ENCODE assay signal across 7 mouse cellular contexts in genomic region chr4:47351386-47352049, GRCm38 (mm10). TPM values are rescaled to one million over a fixed set of nuclear protein-coding genes. Genes with fewer than 3 reads are reported as not detected.
A peak's percentile ranks its signal among the peaks of the same experiment; 100 is the strongest.
DNase-seq lines count a peak whose midpoint lies in the region; ATAC-seq and TF ChIP-seq lines count a peak whose summit lies in the region.

No protein-coding gene starts in this region.

- H3K4me2 ChIP-seq in heart, embryonic 16.5 days (ENCODE audit: low read depth, low read length), result peak overlapping the region; percentile 94

- H3K4me1 ChIP-seq in MEL (ENCODE audit: control insufficient read depth in 1 of 2, insufficient read depth in 2 of 2, low read length in 2 of 2), result peaks cover 0 to 5% of the 10 kb centered on the region in 2 experiments; a peak in 2 of 4 replicates
- H3K4me1 ChIP-seq in cortical plate, adult 2 months (ENCODE audit: control insufficient read depth, insufficient read depth, low read length), result no peaks in the 10 kb centered on the region
- peaks cover 15% of the 10 kb centered on the region for H3K4me1 ChIP-seq in heart, embryonic 16.5 days (ENCODE audit: control insufficient read depth, insufficient read depth, low read length)

- TF ChIP-seq RAD21 in MEL (IDR thresholded peaks at IDR 0.05; ENCODE audit: low read depth, low read length), result peak; percentile 89

- peak overlapping the region; percentile 59 for H3K9ac ChIP-seq in MEL (ENCODE audit: control insufficient read depth, low read depth, low read length, poor library complexity, severe bottlenecking)
- peak overlapping the region; percentile 81 for H3K9ac ChIP-seq in heart, embryonic 16.5 days (ENCODE audit: low read length)

- WGBS in heart, embryonic 16.5 days, result 26% methylated on average over 9 of the region's 9 CpGs

- H3K27ac ChIP-seq in MEL (ENCODE audit: control insufficient read depth, low read depth, low read length), result no peak overlapping the region
- H3K27ac ChIP-seq in cortical plate, adult 2 months (ENCODE audit: insufficient read depth, low read length), result no peak overlapping the region
- peak overlapping the region; percentile 12; the same call in 1 of the 2 replicates for H3K27ac ChIP-seq in heart, embryonic 16.5 days (ENCODE audit: low read length)

- TF ChIP-seq CTCF in MEL (IDR thresholded peaks at IDR 0.05 in 2 of 3, conservative IDR thresholded peaks at IDR 0.05 in 1 of 3; ENCODE audit: control insufficient read depth in 1 of 3, insufficient read depth in 1 of 3, low read depth in 2 of 3, low read length in 3 of 3, poor library complexity in 1 of 3, severe bottlenecking in 1 of 3), result peak; percentile 71 to 92 (median 79)
- peak; percentile 56 for TF ChIP-seq CTCF in cortical plate, adult 2 months (IDR thresholded peaks at IDR 0.05; ENCODE audit: extremely low read depth, insufficient read depth, low read length)

- H3K36me3 ChIP-seq in MEL (ENCODE audit: control insufficient read depth in 1 of 2, insufficient read depth in 2 of 2, low read length in 2 of 2), result peaks cover 0 to 8% of the 10 kb centered on the region in 2 experiments; a peak in 2 of 4 replicates
- no peaks in the 10 kb centered on the region for H3K36me3 ChIP-seq in heart, embryonic 16.5 days (ENCODE audit: control insufficient read depth, insufficient read depth)

- ATAC-seq in heart, embryonic 16.5 days (replicated peaks; ENCODE audit: extremely low read depth, insufficient read depth, low FRiP score), result no peak

- DNase-seq in CD4-positive helper T cell, adult 2 months (ENCODE audit: low read depth, low spot score), result peak; percentile 88
- peak; percentile 90 for DNase-seq in MEL (ENCODE audit: low read depth, low spot score)
- DNase-seq in kidney, postnatal 25 days, result peak; percentile 55 to 85
- DNase-seq in lung, postnatal 36 days, result peak; percentile 65
- peak; percentile 56 for DNase-seq in skeletal muscle tissue, adult 2 months (ENCODE audit: low read depth, low spot score)

- H3K79me2 ChIP-seq in MEL (ENCODE audit: control insufficient read depth, insufficient read depth, low read length, poor library complexity), result peaks cover 10% of the 10 kb centered on the region

- no peaks in the 10 kb centered on the region for H3K9me3 ChIP-seq in MEL (replicated peaks; ENCODE audit: insufficient read depth, low read length)
- H3K9me3 ChIP-seq in heart, embryonic 16.5 days (replicated peaks; ENCODE audit: control insufficient read depth, low read length), result no peaks in the 10 kb centered on the region

- no peaks in the 10 kb centered on the region for H3K27me3 ChIP-seq in MEL (ENCODE audit: control insufficient read depth in 1 of 2, insufficient read depth in 2 of 2, low read length in 2 of 2)
- H3K27me3 ChIP-seq in heart, embryonic 16.5 days (ENCODE audit: control insufficient read depth, insufficient read depth, low read length), result 0 out of 2 replicates have a peak, but pooled peaks cover 2% of the 10 kb centered on the region

- H3K4me3 ChIP-seq in MEL (ENCODE audit: control insufficient read depth in 1 of 2, insufficient read depth in 1 of 2, low read depth in 2 of 2, low read length in 2 of 2), result peak overlapping the region; percentile 73 to 94
- no peak overlapping the region for H3K4me3 ChIP-seq in cortical plate, adult 2 months (ENCODE audit: insufficient read depth, low read length)
- H3K4me3 ChIP-seq in heart, embryonic 16.5 days (ENCODE audit: low read length), result peak overlapping the region; percentile 97

- TF ChIP-seq POLR2A in MEL (IDR thresholded peaks at IDR 0.05; ENCODE audit: control insufficient read depth in 1 of 2, insufficient read depth in 1 of 2, low read depth in 1 of 2, low read length in 2 of 2, poor library complexity in 1 of 2), result no peak
- no peak for TF ChIP-seq POLR2A in cortical plate, adult 2 months (IDR thresholded peaks at IDR 0.05; ENCODE audit: extremely low read depth, insufficient read depth, low read length)

- TF ChIP-seq EP300 in MEL (IDR thresholded peaks at IDR 0.05; ENCODE audit: low read depth in 1 of 2, low read length in 2 of 2), result no peak

TF ChIP-seq in MEL, 35 proteins besides CTCF, POLR2A, EP300 and RAD21:
- TF ChIP-seq NRF1 (IDR thresholded peaks at IDR 0.05; ENCODE audit: insufficient read depth, low read depth, low read length, poor library complexity, severe bottlenecking) (no peak), BHLHE40 (IDR thresholded peaks at IDR 0.05; ENCODE audit: borderline replicate concordance, low read depth, low read length) (no peak), CHD2 (IDR thresholded peaks at IDR 0.05; ENCODE audit: low read length) (no peak), USF2 (IDR thresholded peaks at IDR 0.05; ENCODE audit: borderline replicate concordance in 1 of 2, insufficient read depth in 1 of 2, low read depth in 1 of 2, low read length in 2 of 2) (no peak), MAX (IDR thresholded peaks at IDR 0.05; ENCODE audit: low read length) (no peak; the same call in 1 of the 2 replicates), MXI1 (IDR thresholded peaks at IDR 0.05; ENCODE audit: low read depth, low read length) (peak; percentile 27; the same call in 1 of the 2 replicates), GATA1 (IDR thresholded peaks at IDR 0.05; ENCODE audit: low read depth, low read length) (no peak), MEF2A (IDR thresholded peaks at IDR 0.05; ENCODE audit: extremely low read depth, insufficient replicate concordance, low read depth, low read length, poor library complexity, severe bottlenecking) (no peak), CHD1 (IDR thresholded peaks at IDR 0.05; ENCODE audit: low read depth, low read length) (no peak), ZKSCAN1 (IDR thresholded peaks at IDR 0.05; ENCODE audit: low read depth, low read length) (no peak), JUND (IDR thresholded peaks at IDR 0.05; ENCODE audit: low read depth, low read length) (no peak), ZNF384 (IDR thresholded peaks at IDR 0.05; ENCODE audit: low read depth, low read length) (no peak), ZMIZ1 (IDR thresholded peaks at IDR 0.05; ENCODE audit: low read depth, low read length) (no peak), MAZ (IDR thresholded peaks at IDR 0.05; ENCODE audit: low read depth, low read length) (peak; percentile 75), UBTF (IDR thresholded peaks at IDR 0.05; ENCODE audit: borderline replicate concordance, insufficient read depth, low read depth, low read length) (no peak), SMC3 (IDR thresholded peaks at IDR 0.05; ENCODE audit: low read depth, low read length) (peak; percentile 93), POLR2AphosphoS2 (IDR thresholded peaks at IDR 0.05; ENCODE audit: low read length) (no peak), TAL1 (IDR thresholded peaks at IDR 0.05; ENCODE audit: low read length) (no peak), ETS1 (IDR thresholded peaks at IDR 0.05; ENCODE audit: low read depth, low read length) (no peak), RCOR1 (IDR thresholded peaks at IDR 0.05; ENCODE audit: low read depth, low read length) (peak; percentile 50; the same call in 1 of the 2 replicates), HCFC1 (IDR thresholded peaks at IDR 0.05; ENCODE audit: low read depth, low read length) (0 out of 2 replicates have a peak, but pooled peaks have one; percentile 45), ELF1 (IDR thresholded peaks at IDR 0.05; ENCODE audit: low read depth, low read length) (no peak), USF1 (IDR thresholded peaks at IDR 0.05; ENCODE audit: low read depth, low read length) (no peak), MYB (IDR thresholded peaks at IDR 0.05; ENCODE audit: low read depth, low read length) (no peak), TCF12 (IDR thresholded peaks at IDR 0.05; ENCODE audit: low read depth, low read length) (no peak; the same call in 1 of the 2 replicates), KAT2A (conservative IDR thresholded peaks at IDR 0.05; ENCODE audit: low read depth, low read length) (no peak), GABPA (IDR thresholded peaks at IDR 0.05; ENCODE audit: low read depth, low read length) (no peak), E2F4 (IDR thresholded peaks at IDR 0.05; ENCODE audit: borderline replicate concordance, low read depth, low read length) (no peak), SIN3A (IDR thresholded peaks at IDR 0.05; ENCODE audit: low read length) (peak; percentile 52), POLR2AphosphoS5 (IDR thresholded peaks at IDR 0.05; ENCODE audit: borderline replicate concordance, low read depth, low read length) (no peak), MAFK (IDR thresholded peaks at IDR 0.05; ENCODE audit: borderline replicate concordance, low read depth, low read length) (no peak), TBP (IDR thresholded peaks at IDR 0.05; ENCODE audit: low read depth, low read length) (no peak), NELFE (IDR thresholded peaks at IDR 0.05; ENCODE audit: low read depth, low read length) (no peak), MYC (IDR thresholded peaks at IDR 0.05; ENCODE audit: low read depth, low read length) (no peak), ZC3H11A (IDR thresholded peaks at IDR 0.05; ENCODE audit: low read depth, low read length) (peak; percentile 94)

RNA-seq across cellular contexts. Expression of gene Tgfbr1, which starts 1.5 kb away (rescaled TPM):
- total RNA-seq in MEL (2012; rRNA removed), result 4.5 and 4.7 TPM in 2 replicates
- polyA plus RNA-seq in MEL (2012; ENCODE audit: insufficient read depth in 1 of 2, insufficient read length in 2 of 2, low read depth in 1 of 2, low replicate concordance in 2 of 2, missing spikeins in 1 of 2), result 1 to 10 TPM in 1 of 2 experiments, not detected in 1; 4.3 TPM
- 15.1 and 15.3 TPM in 2 replicates for polyA plus RNA-seq in cortical plate, adult 2 months (2012; rRNA removed)
- 20.3 and 20.6 TPM in 2 replicates for polyA plus RNA-seq in heart, embryonic 16.5 days (2015; fragmentation: Nextera tagmentation; extraction: Ambion mirVana)
